Comparison of ENCODE assay signal across 8 mouse cellular contexts in the genomic region with DNA sequence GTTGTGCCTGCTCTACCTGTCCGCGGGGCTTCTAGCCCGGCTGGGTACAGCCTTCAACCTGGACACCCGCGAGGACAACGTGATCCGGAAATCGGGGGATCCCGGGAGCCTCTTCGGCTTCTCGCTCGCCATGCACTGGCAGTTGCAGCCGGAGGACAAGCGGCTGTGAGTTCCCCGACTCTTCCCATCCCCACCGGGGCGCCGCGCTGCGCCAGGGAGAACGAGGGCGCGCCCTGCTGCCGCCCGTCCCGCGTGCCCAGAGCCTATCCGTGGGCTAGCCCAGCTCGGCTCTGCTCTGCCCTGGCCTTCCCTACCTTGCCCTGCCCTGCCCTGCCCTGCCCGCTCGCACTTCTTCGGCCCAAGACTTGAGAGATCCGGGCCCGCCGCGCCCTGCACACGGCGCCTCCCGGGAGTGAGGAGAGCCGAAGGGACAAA. TPM values are rescaled to one million over a fixed set of nuclear protein-coding genes. Genes with fewer than 3 reads are reported as not detected.
A peak's percentile ranks its signal among the peaks of the same experiment; 100 is the strongest.
DNase-seq lines count a peak whose midpoint lies in the region; ATAC-seq lines count a peak whose summit lies in the region.

No protein-coding gene starts in this region.

- peak; percentile 84 for ATAC-seq in forebrain, embryonic 12.5 days (ENCODE audit: low FRiP score)
- ATAC-seq in hindbrain, embryonic 16.5 days = peak; percentile 83
- ATAC-seq in liver, embryonic 12.5 days = peak; percentile 73
- peak; percentile 71 for ATAC-seq in neural tube, embryonic 11.5 days (ENCODE audit: insufficient read depth, low FRiP score, low TSS enrichment)

- 0% methylated on average over 38 of the region's 40 CpGs for WGBS in forebrain, embryonic 12.5 days
- WGBS in hindbrain, embryonic 16.5 days = under 1% methylated on average over 40 of the region's 40 CpGs
- WGBS in liver, embryonic 12.5 days (ENCODE audit: insufficient replicate concordance) = 1% methylated on average over 25 of the region's 40 CpGs
- WGBS in neural tube, embryonic 11.5 days = under 1% methylated on average over 38 of the region's 40 CpGs

- peak overlapping the region; percentile 87 for H3K9ac ChIP-seq in forebrain, embryonic 12.5 days
- H3K9ac ChIP-seq in hindbrain, embryonic 16.5 days (ENCODE audit: low read depth, low read length) = peak overlapping the region; percentile 82
- H3K9ac ChIP-seq in liver, embryonic 12.5 days = peak overlapping the region; percentile 74
- H3K9ac ChIP-seq in neural tube, embryonic 11.5 days (ENCODE audit: low read length) = peak overlapping the region; percentile 68

- H3K4me2 ChIP-seq in forebrain, embryonic 12.5 days = peak overlapping the region; percentile 95
- H3K4me2 ChIP-seq in hindbrain, embryonic 16.5 days (ENCODE audit: low read length) = peak overlapping the region; percentile 97
- peak overlapping the region; percentile 97 for H3K4me2 ChIP-seq in liver, embryonic 12.5 days
- peak overlapping the region; percentile 94 for H3K4me2 ChIP-seq in neural tube, embryonic 11.5 days (ENCODE audit: low read depth)

- peaks cover 5% of the 10 kb centered on the region; the same call in 1 of the 2 replicates for H3K27me3 ChIP-seq in forebrain, embryonic 12.5 days
- H3K27me3 ChIP-seq in hindbrain, embryonic 16.5 days (replicated peaks; ENCODE audit: control insufficient read depth, insufficient read depth, low read length) = no peaks in the 10 kb centered on the region
- peaks cover 46% of the 10 kb centered on the region for H3K27me3 ChIP-seq in liver, embryonic 12.5 days (replicated peaks)
- H3K27me3 ChIP-seq in neural tube, embryonic 11.5 days (ENCODE audit: control insufficient read depth, insufficient read depth, low read length) = no peaks in the 10 kb centered on the region

- peaks cover 25% of the 10 kb centered on the region for H3K4me1 ChIP-seq in forebrain, embryonic 12.5 days
- peaks cover 4% of the 10 kb centered on the region for H3K4me1 ChIP-seq in hindbrain, embryonic 16.5 days (ENCODE audit: control insufficient read depth, insufficient read depth, low read depth, low read length)
- H3K4me1 ChIP-seq in liver, embryonic 12.5 days = peaks cover 24% of the 10 kb centered on the region
- 0 out of 2 replicates have a peak, but pooled peaks cover 6% of the 10 kb centered on the region for H3K4me1 ChIP-seq in neural tube, embryonic 11.5 days (ENCODE audit: control insufficient read depth, insufficient read depth, low read length)

- peaks cover 1% of the 10 kb centered on the region; the same call in 1 of the 2 replicates for H3K36me3 ChIP-seq in forebrain, embryonic 12.5 days (replicated peaks)
- no peaks in the 10 kb centered on the region for H3K36me3 ChIP-seq in hindbrain, embryonic 16.5 days (ENCODE audit: control insufficient read depth, insufficient read depth, low read length)
- no peaks in the 10 kb centered on the region for H3K36me3 ChIP-seq in liver, embryonic 12.5 days
- no peaks in the 10 kb centered on the region for H3K36me3 ChIP-seq in neural tube, embryonic 11.5 days (ENCODE audit: control insufficient read depth, insufficient read depth, low read length)

- peak overlapping the region; percentile 82 for H3K27ac ChIP-seq in forebrain, embryonic 12.5 days
- H3K27ac ChIP-seq in hindbrain, embryonic 16.5 days (ENCODE audit: low read depth, low read length) = peak overlapping the region; percentile 73
- H3K27ac ChIP-seq in liver, embryonic 12.5 days = peak overlapping the region; percentile 58; the same call in 1 of the 2 replicates
- H3K27ac ChIP-seq in neural tube, embryonic 11.5 days (ENCODE audit: low read depth, low read length) = peak overlapping the region; percentile 42; the same call in 1 of the 2 replicates

- DNase-seq in lung, adult 18-20 months = peak; percentile 56 to 57
- no peak for DNase-seq in lung, postnatal 14 days
- DNase-seq in adrenal gland, postnatal 14 days = peak; percentile 75
- peak; percentile 70 for DNase-seq in neural tube, embryonic 11.5 days (ENCODE audit: low spot score)
- no peak for DNase-seq in B cell, adult 2 months

- H3K4me3 ChIP-seq in forebrain, embryonic 12.5 days (replicated peaks) = peak overlapping the region; percentile 80
- H3K4me3 ChIP-seq in hindbrain, embryonic 16.5 days (ENCODE audit: low read length) = peak overlapping the region; percentile 81
- peak overlapping the region; percentile 74 for H3K4me3 ChIP-seq in liver, embryonic 12.5 days
- H3K4me3 ChIP-seq in neural tube, embryonic 11.5 days (ENCODE audit: low read depth, low read length) = peak overlapping the region; percentile 83

- H3K9me3 ChIP-seq in forebrain, embryonic 12.5 days = no peaks in the 10 kb centered on the region
- H3K9me3 ChIP-seq in hindbrain, embryonic 16.5 days (ENCODE audit: control insufficient read depth, low read length) = no peaks in the 10 kb centered on the region
- no peaks in the 10 kb centered on the region for H3K9me3 ChIP-seq in liver, embryonic 12.5 days (replicated peaks)
- no peaks in the 10 kb centered on the region for H3K9me3 ChIP-seq in neural tube, embryonic 11.5 days (ENCODE audit: control insufficient read depth, low read length)

RNA-seq across cellular contexts. Expression of a gene that starts 41.8 kb away (rescaled TPM):
- total RNA-seq in adrenal gland, postnatal 14 days (2021) = 172 and 173 TPM in 2 replicates
- 47.1 and 48.3 TPM in 2 replicates for polyA plus RNA-seq in forebrain, embryonic 12.5 days (2016; fragmentation: Nextera tagmentation; extraction: Ambion mirVana)
- 21.1 and 25.5 TPM in 2 replicates for polyA plus RNA-seq in hindbrain, embryonic 16.5 days (2015; fragmentation: Nextera tagmentation; extraction: Ambion mirVana)
- 14.2 and 14.6 TPM in 2 replicates for polyA plus RNA-seq in liver, embryonic 12.5 days (2016; fragmentation: Nextera tagmentation; extraction: Ambion mirVana)
- 35.2 and 39.9 TPM in 2 replicates for polyA plus RNA-seq in neural tube, embryonic 11.5 days (2014; fragmentation: Nextera tagmentation; extraction: Ambion mirVana)

Comparison
In these comparisons a context has a peak if more than half of its experiments do, and no peak if none do; other contexts are left out.
1. DNase-seq: peak in lung, adult 18-20 months (2 of 2), adrenal gland, postnatal 14 days (single experiment) and neural tube, embryonic 11.5 days (single experiment); none in lung, postnatal 14 days (single experiment) and B cell, adult 2 months (0 of 2).
2. Peak in every context shown above with its lines, with median percentiles within 50 percentile points of each other: ATAC-seq, H3K27ac ChIP-seq, H3K4me2 ChIP-seq, H3K4me3 ChIP-seq and H3K9ac ChIP-seq.